Mouse (Mus musculus): ENCODE measurements at regions not wholly inside any gene's neighbourhood (a gene's known extent, or its start where the extent isn't known, plus 50 kb on each side); places are given as distances from the start of the nearest gene placed in this dataset.

DNA sequence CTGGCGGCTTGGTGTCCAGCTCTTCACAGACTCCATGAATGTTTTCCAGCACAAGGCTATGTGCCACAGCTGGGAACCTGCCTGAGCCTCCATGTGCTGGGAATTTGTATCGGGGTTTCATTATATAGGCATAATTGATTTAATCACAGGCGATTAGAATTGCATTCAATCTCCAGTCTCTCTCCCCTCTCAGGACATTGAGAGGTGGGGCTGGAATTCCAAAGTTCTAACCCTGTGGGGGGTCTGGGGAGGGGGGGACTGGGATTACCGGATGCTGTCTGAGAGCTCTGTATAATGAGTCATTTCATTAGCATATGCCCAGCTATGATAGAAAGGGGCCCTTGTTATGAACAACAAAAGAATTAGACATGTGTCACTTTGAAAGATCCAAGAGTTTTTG lies 151.9 kb downstream of the Cd83 start:
- TF ChIP-seq CTCF (IDR thresholded peaks at IDR 0.05; ENCODE audit: borderline replicate concordance, extremely low read depth, insufficient read depth, insufficient read length) (no peak), POLR2A (IDR thresholded peaks at IDR 0.05; ENCODE audit: borderline replicate concordance, extremely low read depth, insufficient read depth, insufficient read length, poor library complexity, severe bottlenecking) (no peak)

All from brain, embryonic 14.5 days (tissue).